Mouse (Mus musculus): ENCODE measurements at regions not wholly inside any gene's neighbourhood (a gene's known extent, or its start where the extent isn't known, plus 50 kb on each side); places are given as distances from the start of the nearest gene placed in this dataset.
A peak's percentile ranks its signal among the peaks of the same experiment; 100 is the strongest.
"Not testable (repeated sequence)": the region's sequence is repeated elsewhere in the genome, so short reads cannot be mapped to it uniquely, and the experiment has no call there.

DNA sequence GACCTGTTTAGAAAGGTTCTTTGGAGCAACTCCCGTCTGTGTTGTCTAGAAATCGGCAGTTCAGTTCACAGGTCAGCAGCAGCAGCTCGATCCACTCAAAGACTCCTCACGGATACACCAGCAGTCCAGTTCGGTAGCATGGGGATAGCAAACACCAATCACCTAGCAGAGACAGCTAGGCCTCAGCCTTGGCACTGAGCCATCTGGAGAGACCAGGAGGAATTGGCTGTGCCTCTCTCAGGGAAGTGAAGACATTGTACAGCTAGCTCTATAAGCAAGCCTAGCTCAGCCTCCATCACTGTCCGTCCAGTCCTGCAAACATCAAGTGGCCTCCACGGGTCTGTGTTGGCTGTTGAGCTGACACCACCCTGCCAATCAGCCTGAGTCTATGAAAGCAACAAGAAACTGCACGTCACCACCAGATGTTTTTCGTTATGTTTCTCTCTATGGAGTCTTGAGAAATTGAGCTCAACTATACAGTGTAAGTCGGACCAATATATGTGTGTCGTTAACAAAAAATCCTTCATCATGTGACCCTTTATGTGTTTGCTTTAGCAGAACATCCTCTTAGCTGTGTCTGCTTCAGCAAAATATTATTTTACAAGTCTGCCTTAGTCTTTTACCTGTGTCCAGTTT, 209.3 kb downstream of the Plxna1 start:
- DNase-seq (ENCODE audit: low spot score in 2 of 2) = no peak
- Histone ChIP-seq H3K4me3 (no peak overlapping the region), H3K27ac (no peak overlapping the region)
- no peak for TF ChIP-seq CTCF (conservative IDR thresholded peaks at IDR 0.05)

DNA sequence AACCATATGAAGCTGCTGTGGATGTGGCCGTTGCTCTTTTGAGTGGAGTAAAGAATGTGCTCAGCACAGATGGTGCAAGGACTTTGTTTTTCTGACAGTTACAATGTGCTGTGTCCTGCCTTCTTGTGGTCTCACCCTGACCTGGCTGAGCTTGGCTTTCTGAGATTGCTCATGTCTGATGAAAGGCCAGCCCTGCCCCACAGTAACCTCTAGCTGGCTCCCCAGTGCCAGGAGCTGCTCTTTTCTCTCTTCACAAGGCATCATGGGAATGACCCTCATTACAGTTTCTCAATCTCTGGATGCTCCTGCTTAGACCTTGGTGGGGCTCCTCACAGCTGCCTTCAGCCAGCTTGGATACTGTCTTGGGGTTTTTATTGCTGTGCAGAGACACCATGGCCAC, 204.9 kb downstream of the Plxna1 start:
- Histone ChIP-seq H3K4me3 (no peak overlapping the region), H3K27ac (no peak overlapping the region)
- TF ChIP-seq CTCF (conservative IDR thresholded peaks at IDR 0.05) = no peak
- no peak for DNase-seq (ENCODE audit: low spot score in 2 of 2)

DNA sequence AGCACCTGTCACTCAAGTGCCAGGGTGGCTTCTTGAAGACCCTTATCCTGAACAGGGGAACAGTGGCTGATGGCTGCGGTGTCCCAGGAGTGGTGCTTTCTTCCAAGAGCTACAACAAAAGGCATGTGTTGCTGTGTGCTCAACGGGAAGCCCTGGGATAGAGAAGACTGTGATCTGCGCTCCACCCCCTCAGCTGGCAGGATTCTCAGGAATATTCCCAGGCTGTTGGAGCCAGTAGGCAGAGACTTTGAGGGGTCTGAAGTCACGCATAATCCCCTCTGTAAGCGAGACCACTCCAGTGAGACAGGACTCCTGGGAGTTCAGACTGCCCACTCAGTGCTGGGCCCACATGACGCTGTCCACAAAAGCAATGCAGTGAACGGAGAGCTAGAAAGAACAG, 202.4 kb downstream of the Plxna1 start:
- Histone ChIP-seq H3K4me3 (no peak overlapping the region), H3K27ac (peak overlapping the region; percentile 28; the same call in 1 of the 2 replicates)
- DNase-seq (ENCODE audit: low spot score in 2 of 2) = peak in 1 of 2 experiments; percentile 18
- TF ChIP-seq CTCF (conservative IDR thresholded peaks at IDR 0.05) = no peak

DNA sequence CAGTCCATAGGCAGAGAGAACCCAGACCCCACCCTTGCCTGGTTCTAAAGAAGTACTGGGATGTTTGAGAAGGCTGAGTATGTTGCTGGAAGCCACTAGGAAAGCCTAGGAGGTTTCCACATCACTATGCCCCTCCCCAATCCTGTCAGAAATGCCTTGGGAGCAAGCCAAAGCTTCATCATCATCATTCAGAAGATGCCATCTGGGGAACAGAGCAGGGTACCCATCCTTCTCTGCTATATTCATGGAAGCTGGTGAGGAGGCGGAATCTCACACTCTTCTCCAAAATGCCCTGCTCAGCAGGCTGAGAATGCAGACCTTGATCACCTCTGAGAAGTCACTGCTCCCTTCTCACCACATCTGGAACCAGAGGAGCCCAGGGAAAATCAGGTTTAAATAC, 200.7 kb downstream of the Plxna1 start:
- H3K4me3 ChIP-seq = no peak overlapping the region
- DNase-seq (ENCODE audit: low spot score in 2 of 2) = peak; percentile 21 to 39
- no peak for TF ChIP-seq CTCF (conservative IDR thresholded peaks at IDR 0.05)
- peak overlapping the region; percentile 47; the same call in 1 of the 2 replicates for H3K27ac ChIP-seq

DNA sequence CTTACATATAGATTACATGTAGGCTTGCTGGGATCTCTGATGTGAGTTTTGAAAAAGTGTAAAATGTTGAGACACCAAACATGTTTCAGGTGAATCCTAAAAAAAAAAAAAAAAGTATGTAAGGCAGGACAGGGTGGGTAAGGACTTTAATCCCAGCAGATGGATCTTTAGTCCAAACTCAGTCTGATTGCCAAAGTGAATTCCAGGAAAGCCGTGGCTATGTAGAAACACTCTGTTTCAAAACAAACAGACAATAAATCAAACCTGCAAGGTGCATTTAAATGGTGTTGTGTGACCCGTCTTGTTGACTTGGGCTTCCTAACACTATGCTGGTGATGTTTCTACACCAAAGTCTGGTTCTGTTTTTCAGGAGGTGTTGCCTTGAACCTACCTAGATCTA, 192.9 kb downstream of the Plxna1 start:
- no peak for DNase-seq (ENCODE audit: low spot score in 2 of 2)
- no peak for TF ChIP-seq CTCF (conservative IDR thresholded peaks at IDR 0.05)
- Histone ChIP-seq H3K27ac (no peak overlapping the region), H3K4me3 (no peak overlapping the region)

DNA sequence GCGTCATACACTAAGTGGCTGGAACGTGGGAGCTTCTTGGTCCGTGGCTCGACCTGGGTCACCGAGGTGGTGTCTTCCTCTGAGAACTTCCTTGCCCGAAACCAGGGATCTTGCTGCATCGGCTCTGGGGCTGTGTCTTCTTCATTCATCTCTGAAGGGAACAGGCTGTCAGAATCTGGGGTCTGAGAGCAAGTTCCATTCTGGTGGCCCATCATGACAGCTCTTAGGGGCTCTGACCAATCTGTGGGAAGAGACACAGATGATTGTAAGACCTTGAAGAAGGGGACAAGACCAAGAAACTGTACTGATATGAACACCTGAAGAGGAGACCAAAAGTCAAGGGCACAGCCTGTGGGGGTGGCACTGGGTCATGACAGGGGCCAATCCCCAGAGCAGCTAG, 177.5 kb downstream of the Plxna1 start:
- H3K4me3 ChIP-seq; H3K27ac ChIP-seq; DNase-seq (ENCODE audit: low spot score in 2 of 2): not testable (repeated sequence)

DNA sequence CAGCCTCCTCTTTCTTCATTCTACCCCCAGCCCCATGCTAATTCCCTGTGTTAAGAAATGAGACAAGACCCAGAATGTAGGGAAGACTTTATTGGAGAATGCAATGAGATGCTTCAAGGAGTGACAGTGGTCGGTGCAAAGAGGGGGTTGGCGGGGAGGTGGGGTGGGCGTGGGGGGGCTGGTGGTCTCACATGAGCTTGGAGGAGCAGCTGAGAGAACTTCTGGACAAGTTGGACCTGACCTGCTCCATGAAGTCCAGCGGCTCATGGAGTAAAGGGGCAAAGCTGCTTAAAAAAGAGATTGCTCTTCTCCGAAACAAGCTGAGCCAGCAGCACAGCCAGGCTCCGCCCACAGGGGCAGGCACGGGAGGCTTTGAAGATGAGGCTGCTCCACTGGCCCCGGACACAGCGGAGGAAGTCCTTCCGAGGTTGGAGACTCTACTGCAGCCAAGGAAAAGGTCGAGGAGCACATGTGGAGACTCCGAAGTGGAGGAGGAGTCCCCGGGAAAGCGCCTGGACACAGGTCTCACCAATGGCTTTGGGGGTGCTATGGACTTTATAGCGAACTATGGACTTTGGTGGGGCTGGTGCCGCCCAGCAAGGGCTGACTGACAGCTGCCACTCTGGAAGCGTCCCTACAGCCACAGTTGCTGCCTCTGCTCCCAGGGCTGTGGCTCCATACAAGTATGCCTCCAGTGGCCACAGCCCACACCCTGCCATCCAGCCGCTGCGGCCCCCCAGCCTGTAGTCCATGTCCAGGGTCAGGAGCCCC, 161.7 kb downstream of the Plxna1 start:
- not testable (repeated sequence) for DNase-seq (ENCODE audit: low spot score in 2 of 2); H3K4me3 ChIP-seq; H3K27ac ChIP-seq

DNA sequence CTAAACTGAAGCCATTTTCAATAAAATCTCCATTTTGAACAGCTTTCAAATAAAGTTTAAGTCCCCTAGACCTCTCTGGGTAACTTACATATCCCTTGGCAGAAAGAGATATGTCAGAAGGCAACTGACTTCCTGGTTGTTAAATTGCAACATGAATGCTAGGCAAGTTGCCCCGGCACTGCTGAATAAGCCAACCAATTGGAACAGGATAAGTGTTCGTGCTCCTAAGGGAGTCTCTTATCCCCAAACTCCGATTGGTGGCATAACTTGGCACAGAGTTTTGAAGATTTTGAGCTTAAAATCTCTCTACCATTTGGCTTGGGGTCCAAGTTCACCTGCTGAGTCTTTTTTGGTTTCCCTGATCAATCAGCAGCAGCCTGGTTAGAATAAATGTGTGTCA, 147.4 kb downstream of the Plxna1 start:
- TF ChIP-seq CTCF (conservative IDR thresholded peaks at IDR 0.05) = no peak

DNA sequence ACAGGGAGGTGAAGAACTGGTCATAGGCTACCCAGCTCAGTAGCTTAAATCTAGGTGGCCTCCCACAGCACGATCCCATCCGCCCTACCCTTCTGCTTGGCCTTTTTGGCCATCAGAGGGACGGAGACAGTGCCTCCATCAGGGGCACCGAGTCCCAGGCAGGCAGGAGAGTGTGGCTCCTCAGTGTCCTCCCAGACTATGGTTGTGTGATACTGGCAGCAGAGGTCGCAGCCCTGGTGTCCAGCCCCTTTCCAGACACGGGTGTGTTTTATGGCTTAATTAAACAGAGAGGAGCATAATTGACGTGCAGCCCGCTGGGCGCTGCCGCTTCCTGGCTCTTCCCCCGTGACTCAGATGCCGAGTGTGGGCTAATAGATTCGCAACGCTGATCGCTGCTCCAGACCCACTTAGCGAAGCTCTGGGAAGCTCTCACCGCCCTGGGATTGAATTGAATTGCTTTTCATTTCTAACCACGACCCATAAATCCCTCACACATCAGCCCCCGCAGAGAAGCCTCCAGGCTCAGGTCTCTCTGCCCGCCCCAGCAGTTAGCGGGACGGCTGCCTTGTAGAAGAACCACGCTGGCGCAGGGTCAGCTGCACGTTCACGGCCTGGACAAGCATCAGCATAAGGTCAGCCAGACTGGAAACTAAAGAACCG, 126.9 kb downstream of the Plxna1 start:
- H3K4me3 ChIP-seq = peak overlapping the region; percentile 42
- H3K27ac ChIP-seq = peak overlapping the region; percentile 79
- no peak for TF ChIP-seq CTCF (conservative IDR thresholded peaks at IDR 0.05)
- DNase-seq (ENCODE audit: low spot score in 2 of 2) = peak; percentile 33 to 35

More for the DNA sequence above, 147.4 kb downstream of the Plxna1 start:
- H3K27ac ChIP-seq = no peak overlapping the region
- H3K4me3 ChIP-seq = no peak overlapping the region
- no peak for DNase-seq (ENCODE audit: low spot score in 2 of 2)

DNA sequence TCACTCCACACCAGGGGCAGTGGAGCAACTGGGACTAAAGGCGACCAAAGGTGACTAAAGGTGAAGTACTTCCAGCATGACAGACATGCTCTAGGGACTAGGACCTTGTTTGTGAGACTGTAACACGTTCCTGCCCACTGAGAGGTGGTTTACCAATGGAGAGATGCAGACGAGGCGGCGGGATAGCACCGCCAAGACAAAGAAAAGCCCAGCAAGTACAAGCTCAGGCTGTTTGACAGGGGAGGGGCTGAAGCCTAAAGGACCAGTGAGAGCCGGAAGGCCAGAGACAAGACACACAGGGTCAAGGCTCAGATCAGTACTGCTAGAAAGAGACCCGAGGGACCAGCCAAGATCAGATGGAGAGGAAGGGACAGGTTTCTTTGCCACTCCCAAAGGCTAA, 126.2 kb downstream of the Plxna1 start:
- no peak for DNase-seq (ENCODE audit: low spot score in 2 of 2)
- no peak for TF ChIP-seq CTCF (conservative IDR thresholded peaks at IDR 0.05)
- no peak overlapping the region for H3K4me3 ChIP-seq
- no peak overlapping the region for H3K27ac ChIP-seq

DNA sequence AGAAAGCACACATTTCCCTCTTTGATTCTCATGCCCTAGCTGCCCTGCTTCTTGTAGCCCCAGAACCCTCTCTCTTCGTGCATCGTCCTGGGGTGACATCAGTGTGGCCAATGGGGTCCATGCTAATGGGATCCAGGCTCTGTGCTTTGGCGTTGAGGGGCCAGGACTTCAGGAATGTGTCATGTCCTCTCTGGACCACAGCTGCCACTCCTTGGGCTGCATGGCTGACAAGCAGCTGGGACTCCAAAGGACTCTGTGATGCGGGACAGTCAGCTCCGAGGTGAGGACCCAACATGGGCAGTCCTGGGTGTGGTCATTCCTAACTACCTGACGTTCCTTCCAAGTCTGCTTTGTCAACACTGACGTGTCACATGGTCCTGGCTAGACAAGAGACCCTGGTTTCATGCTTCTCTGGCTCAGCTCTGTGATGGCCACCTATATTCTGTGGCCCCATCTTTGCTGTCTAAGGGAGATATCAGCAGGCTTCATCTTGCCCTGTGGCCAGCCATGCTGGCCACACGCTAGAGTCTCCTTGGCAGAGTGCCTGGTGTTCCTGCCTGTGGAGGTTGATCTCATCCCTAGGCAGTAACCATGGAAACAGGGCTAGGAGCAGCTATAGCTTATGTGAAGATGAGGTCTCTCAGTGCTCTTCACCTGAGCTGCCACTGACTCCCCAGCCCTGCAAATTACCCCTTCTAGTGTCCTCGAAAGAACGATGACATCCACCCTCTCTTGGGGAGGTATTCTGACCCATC, 125.4 kb downstream of the Plxna1 start:
- no peak overlapping the region for H3K4me3 ChIP-seq
- peak; percentile 16 to 42 for DNase-seq (ENCODE audit: low spot score in 2 of 2)
- 0 out of 2 replicates have a peak overlapping the region, but pooled peaks have one; percentile 18 for H3K27ac ChIP-seq
- no peak for TF ChIP-seq CTCF (conservative IDR thresholded peaks at IDR 0.05)

DNA sequence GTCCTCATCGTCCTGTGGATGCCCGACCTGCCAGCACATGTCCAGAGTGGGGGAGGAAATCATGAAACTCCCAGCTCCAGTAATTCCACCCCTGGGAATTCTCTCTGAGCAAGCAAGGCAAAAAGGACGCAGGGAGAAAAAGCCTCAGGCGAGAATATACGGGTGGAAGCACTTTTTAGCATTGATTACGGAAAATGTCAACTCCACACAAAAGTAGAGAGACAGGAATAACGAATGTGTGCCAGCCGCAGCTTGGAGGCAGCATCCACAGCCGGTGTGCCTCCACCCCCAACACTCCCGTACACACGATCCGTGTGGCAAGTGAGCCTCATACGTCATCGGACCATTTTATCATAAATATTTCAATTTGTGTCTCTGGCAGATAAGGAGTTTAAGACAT, 123.5 kb downstream of the Plxna1 start:
- Histone ChIP-seq H3K4me3 (peak overlapping the region; percentile 17; the same call in 1 of the 2 replicates), H3K27ac (peak overlapping the region; percentile 68)
- DNase-seq (ENCODE audit: low spot score in 2 of 2) = peak; percentile 61 to 67
- no peak for TF ChIP-seq CTCF (conservative IDR thresholded peaks at IDR 0.05)

DNA sequence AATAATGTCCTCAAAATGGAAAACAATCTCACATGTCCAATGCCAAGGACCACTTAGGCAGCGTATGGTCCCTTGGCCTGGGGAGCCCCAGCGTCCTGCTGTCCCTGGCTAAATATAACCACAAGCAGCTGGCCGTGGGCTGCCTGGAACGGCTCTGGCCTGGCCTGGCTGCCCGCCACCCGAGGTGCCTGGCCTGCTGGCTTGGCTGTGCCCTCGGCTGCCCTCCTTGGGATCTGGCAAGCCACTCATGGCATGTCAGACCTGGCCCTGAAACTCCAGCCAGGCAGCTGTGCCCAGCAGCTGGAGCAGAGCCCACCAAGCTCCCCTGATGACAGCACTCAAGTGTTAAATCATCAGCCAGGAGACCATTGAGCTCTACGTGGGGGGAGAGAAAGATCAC, 122.9 kb downstream of the Plxna1 start:
- no peak overlapping the region for H3K4me3 ChIP-seq
- peak overlapping the region; percentile 64 for H3K27ac ChIP-seq
- peak in 1 of 2 experiments; percentile 16 for DNase-seq (ENCODE audit: low spot score in 2 of 2)
- no peak for TF ChIP-seq CTCF (conservative IDR thresholded peaks at IDR 0.05)

Measured in layer of hippocampus, adult 2 months (tissue).